Mouse (Mus musculus) ES-E14 (cell line): ENCODE results near the gene Lgr5.

ENCODE experiments used
- ZC3H11A ChIP-seq: IDR thresholded peaks from 2 replicates; pipeline ENCODE4 v1.6.1; 2012; ENCODE audit warnings: low read depth, mild to moderate bottlenecking, inconsistent platforms, low read length, borderline replicate concordance
- ZNF384 ChIP-seq: IDR thresholded peaks from 2 replicates; pipeline ENCODE4 v1.6.1; 2012; ENCODE audit warnings: low read depth, low read length, inconsistent platforms

DNA sequence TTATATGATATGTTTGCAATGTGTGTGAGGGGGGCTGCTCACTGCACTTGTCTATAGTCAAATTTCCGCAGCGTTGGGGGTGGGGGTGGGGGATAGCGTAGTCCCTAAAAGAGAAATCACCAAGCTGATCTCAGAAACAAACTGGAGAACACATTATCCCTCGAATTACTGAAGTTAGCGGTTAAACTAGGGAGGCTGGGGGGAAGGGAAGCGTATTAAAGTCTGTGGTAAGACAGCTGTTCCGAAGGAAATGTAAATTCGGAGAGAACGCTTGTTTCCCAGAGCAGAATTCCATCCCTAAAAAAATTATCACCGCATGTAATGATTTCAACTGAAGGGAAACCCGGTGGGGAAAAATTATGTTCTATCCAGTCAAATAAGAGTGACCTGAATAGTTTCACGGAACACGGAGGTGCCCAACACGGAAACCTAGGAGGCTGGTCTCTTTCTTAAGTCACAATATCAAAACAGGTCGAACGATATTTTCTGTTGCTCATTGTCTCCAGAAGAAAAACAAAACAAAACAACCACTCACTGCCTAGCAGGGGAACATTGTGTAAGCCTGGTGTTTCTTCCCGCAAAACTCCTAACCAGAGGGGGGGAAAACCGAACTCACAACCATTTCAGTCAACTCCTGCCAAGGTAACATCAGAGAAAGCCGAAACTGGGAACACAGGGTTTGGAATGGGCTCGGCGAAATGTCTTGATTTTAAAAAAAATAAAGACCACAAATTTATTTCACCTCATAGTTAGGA, 1.9 kb downstream of the Lgr5 start:
- TF ChIP-seq ZC3H11A (no peak), ZNF384 (no peak)
